Mouse (Mus musculus) kidney, postnatal 0 days (tissue): Measurements from ENCODE around the gene Mrps6. TPM values are rescaled to one million over a fixed set of nuclear protein-coding genes. Genes with fewer than 3 reads are reported as not detected.

Source experiments
- ATAC-seq: fragments of 200-750 bp; cut with Nextera tagmentation; replicated peaks from 2 replicates; pipeline ENCODE4 v1.8.0; 2017; ENCODE audit warnings: low read depth, moderate number of reproducible peaks, moderate TSS enrichment, moderate library complexity; ENCODE audit not compliant: low FRiP score
- DNase-seq: peaks from one replicate; pipeline ENCODE4 v3.0.0-alpha.2; 2016; ENCODE audit warnings: low spot score
- H3K27ac ChIP-seq: fragments of 300-500 bp; sonication (generic); 2 replicates; pipeline ENCODE4 v1.5.1; 2014; ENCODE audit warnings: mild to moderate bottlenecking
- H3K27me3 ChIP-seq: fragments of 300-500 bp; sonication (generic); 2 replicates; pipeline ENCODE4 v1.6.1; 2014; ENCODE audit warnings: low read length, mixed read lengths; ENCODE audit not compliant: insufficient read depth
- H3K36me3 ChIP-seq: fragments of 300-500 bp; sonication (generic); 2 replicates; pipeline ENCODE4 v1.6.1; 2014; ENCODE audit warnings: low read length, mixed read lengths; ENCODE audit not compliant: insufficient read depth
- H3K4me1 ChIP-seq: fragments of 300-500 bp; sonication (generic); replicated peaks from 2 replicates; pipeline ENCODE4 v1.6.1; 2014; ENCODE audit warnings: antibody characterized with exemption, low read length, mixed read lengths; ENCODE audit not compliant: insufficient read depth
- H3K4me2 ChIP-seq: fragments of 300-500 bp; sonication (generic); 2 replicates; pipeline ENCODE4 v1.6.1; 2014; ENCODE audit warnings: mild to moderate bottlenecking, low read length, moderate library complexity, mixed read lengths
- H3K4me3 ChIP-seq: fragments of 300-500 bp; sonication (generic); replicated peaks from 2 replicates; pipeline ENCODE4 v1.5.1; 2014; ENCODE audit warnings: low read depth, low read length
- H3K9ac ChIP-seq: fragments of 300-500 bp; sonication (generic); 2 replicates; pipeline ENCODE4 v1.6.1; 2014; ENCODE audit warnings: low read depth, low read length
- H3K9me3 ChIP-seq: fragments of 300-500 bp; sonication (generic); replicated peaks from 2 replicates; pipeline ENCODE4 v1.6.1; 2016; ENCODE audit warnings: low read length, inconsistent platforms, mixed read lengths
- CTCF ChIP-seq: IDR thresholded peaks from 2 replicates; pipeline ENCODE4 v1.5.1; 2016; ENCODE audit warnings: antibody characterized with exemption, low read depth, mild to moderate bottlenecking, moderate library complexity
- WGBS: fragments of 180-500 bp; shearing (Covaris S2); extraction: QIAGEN DNeasy Blood & Tissue Kit; methylation state at CpG from one replicate; pipeline ENCODE4 v1.1.7; 2014; 5-methylcytosine and 5-hydroxymethylcytosine counted together
- polyA plus RNA-seq: library from polyadenylated mRNA; unstranded; fragments of >200 nt; fragmentation: Nextera tagmentation; extraction: Ambion mirVana; gene quantifications from 2 replicates; pipeline ENCODE4 v1.2.1, GENCODE M21; 2015

Mrps6 gene
- polyA plus RNA-seq, 1 experiment from 2014 or later = 387 TPM

DNA sequence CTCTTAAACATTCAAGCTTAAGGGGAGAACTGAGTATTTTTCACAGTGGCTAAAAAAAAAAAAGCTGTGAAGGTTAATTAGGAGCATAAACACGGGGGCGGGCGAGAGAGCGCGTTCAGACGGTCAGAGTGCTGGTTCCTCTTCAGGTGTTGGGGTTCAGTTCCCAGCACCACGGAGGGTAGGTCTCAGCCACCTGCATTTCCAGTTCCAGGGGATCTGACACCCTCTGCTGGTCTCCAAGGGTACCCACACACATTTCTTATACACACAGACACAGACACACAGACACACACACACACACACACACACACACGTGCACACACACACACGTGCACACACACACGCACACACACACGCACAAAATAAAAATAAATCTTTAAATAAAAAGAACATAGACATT, 18.1 kb upstream of the Mrps6 start:
- TF ChIP-seq CTCF = peak; percentile 11; the same call in 1 of the 2 replicates
- WGBS = 91% methylated on average over 11 of the region's 11 CpGs
- Histone ChIP-seq H3K27ac (no peak overlapping the region), H3K27me3 (no peaks in the 10 kb centered on the region), H3K4me2 (no peak overlapping the region), H3K9me3 (no peaks in the 10 kb centered on the region), H3K36me3 (no peaks in the 10 kb centered on the region), H3K4me3 (no peak overlapping the region), H3K4me1 (no peaks in the 10 kb centered on the region), H3K9ac (no peak overlapping the region)
- ATAC-seq (no peak), DNase-seq (no peak)

DNA sequence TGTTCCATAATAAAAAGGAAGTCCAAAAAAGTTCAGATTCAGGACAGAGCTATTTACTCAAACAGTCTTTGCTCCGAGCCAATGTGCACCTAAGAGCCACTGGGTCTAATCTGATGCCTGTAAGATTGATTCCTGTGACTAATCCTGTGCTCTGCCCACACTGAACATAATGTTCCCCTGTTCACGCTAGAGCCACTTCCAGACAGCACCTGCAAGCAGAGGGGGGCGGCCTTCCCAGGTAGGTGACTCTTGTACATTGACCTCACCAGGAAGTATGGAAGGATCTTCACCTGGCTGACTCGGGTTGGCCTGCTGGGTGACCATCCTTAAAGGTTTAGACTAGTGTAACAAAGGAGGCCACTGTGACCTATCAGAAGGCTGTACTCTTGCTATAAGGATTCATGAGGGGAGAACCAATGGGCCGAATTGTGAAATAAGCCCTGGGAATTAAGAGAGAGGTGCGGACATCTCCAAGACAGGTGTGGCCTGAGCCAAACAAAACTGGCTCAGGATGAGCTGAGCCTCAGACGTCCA, 6.2 kb upstream of the Mrps6 start:
- DNase-seq (no peak), ATAC-seq (peak; percentile 46; the same call in 1 of the 2 replicates)
- 78% methylated on average over 7 of the region's 7 CpGs for whole genome bisulfite sequencing
- Histone ChIP-seq H3K4me3 (no peak overlapping the region), H3K27ac (no peak overlapping the region), H3K9me3 (no peaks in the 10 kb centered on the region; the same call in 1 of the 2 replicates), H3K4me2 (no peak overlapping the region), H3K36me3 (no peaks in the 10 kb centered on the region), H3K27me3 (no peaks in the 10 kb centered on the region), H3K9ac (no peak overlapping the region), H3K4me1 (no peaks in the 10 kb centered on the region)
- no peak for TF ChIP-seq CTCF

DNA sequence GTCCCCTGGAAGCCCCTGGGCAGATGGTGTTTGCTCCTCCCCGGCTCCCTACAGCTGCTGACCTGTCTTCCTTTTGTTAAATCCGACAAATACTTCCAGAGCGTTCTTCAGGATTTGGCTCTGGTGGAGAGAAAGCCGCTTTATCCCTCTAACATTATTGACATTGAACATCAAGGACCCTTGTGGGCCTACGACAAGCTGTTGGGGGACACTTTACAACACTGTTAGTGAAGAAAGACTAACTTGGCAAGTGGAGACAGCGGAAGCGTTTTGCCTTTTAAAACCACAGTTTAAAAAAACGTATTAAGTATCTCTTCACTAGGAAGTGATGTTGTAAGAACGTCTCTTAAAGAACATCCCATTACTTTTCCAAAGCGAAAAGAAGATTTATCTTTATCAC, 5.5 kb upstream of the Mrps6 start:
- H3K27me3 ChIP-seq = no peaks in the 10 kb centered on the region
- 73% methylated on average over 10 of the region's 10 CpGs for WGBS
- no peak overlapping the region for H3K9ac ChIP-seq
- DNase-seq (no peak), ATAC-seq (no peak)
- H3K4me3 ChIP-seq = no peak overlapping the region
- no peaks in the 10 kb centered on the region for H3K36me3 ChIP-seq
- no peak for TF ChIP-seq CTCF
- H3K9me3 ChIP-seq = no peaks in the 10 kb centered on the region; the same call in 1 of the 2 replicates
- no peak overlapping the region for H3K4me2 ChIP-seq
- H3K27ac ChIP-seq = no peak overlapping the region
- H3K4me1 ChIP-seq = no peaks in the 10 kb centered on the region

DNA sequence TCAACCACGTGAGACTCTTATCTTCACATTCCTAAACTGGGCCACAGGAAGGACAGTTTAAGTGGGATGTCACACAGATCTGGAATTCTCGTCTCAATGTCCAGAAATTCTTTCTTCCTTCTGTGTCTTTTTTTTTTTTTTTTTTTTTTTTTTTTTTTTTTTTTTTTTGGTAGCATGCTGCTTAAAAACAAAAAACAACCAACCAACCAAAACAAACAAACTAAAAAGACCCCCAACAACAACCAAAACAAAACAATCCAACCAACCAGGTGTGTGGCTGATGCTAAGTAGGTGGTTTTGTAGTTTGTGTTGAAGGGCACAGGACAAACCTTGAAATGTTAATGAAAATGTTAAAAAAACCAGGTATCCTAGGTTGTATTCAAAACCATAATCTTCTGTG, 1.4 kb upstream of the Mrps6 start:
- Histone ChIP-seq H3K27ac (no peak overlapping the region), H3K27me3 (no peaks in the 10 kb centered on the region), H3K9me3 (no peaks in the 10 kb centered on the region; the same call in 1 of the 2 replicates), H3K4me1 (peaks cover 12% of the 10 kb centered on the region; the same call in 1 of the 2 replicates), H3K4me3 (no peak overlapping the region), H3K9ac (no peak overlapping the region), H3K36me3 (peaks cover 5% of the 10 kb centered on the region; the same call in 1 of the 2 replicates), H3K4me2 (peak overlapping the region; percentile 72; the same call in 1 of the 2 replicates)
- no peak for ATAC-seq
- TF ChIP-seq CTCF = no peak
- no peak for DNase-seq
- WGBS = 42% methylated on average over 2 of the region's 2 CpGs

DNA sequence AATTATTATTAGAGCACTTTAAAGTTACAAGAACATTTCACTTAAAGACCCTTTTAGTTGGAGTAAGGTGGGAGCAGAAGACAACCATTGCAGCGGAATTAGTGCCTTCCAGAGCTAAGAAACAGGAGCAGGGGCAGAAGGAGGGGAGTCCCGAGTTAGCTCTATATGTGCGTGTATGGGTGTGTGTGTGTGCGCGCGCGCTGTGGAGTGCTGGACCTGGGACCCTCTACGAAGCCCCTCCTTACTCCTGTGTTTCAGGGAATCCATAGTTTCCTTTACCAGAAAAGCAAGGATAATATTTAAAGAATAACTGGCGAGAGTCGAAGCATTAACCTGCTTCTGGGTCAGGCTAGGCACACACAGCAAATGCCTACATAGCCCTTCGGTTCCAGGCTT, 616 bp upstream of the Mrps6 start:
- no peak for TF ChIP-seq CTCF
- ATAC-seq (no peak; the same call in 1 of the 2 replicates), DNase-seq (peak; percentile 41)
- H3K4me1 ChIP-seq = peaks cover 12% of the 10 kb centered on the region; the same call in 1 of the 2 replicates
- H3K4me2 ChIP-seq = peak overlapping the region; percentile 72
- 3% methylated on average over 11 of the region's 11 CpGs for WGBS
- H3K36me3 ChIP-seq = peaks cover 5% of the 10 kb centered on the region; the same call in 1 of the 2 replicates
- H3K9ac ChIP-seq = peak overlapping the region; percentile 81
- peak overlapping the region; percentile 92 for H3K4me3 ChIP-seq
- no peaks in the 10 kb centered on the region for H3K27me3 ChIP-seq
- H3K27ac ChIP-seq = peak overlapping the region; percentile 77
- H3K9me3 ChIP-seq = no peaks in the 10 kb centered on the region; the same call in 1 of the 2 replicates

DNA sequence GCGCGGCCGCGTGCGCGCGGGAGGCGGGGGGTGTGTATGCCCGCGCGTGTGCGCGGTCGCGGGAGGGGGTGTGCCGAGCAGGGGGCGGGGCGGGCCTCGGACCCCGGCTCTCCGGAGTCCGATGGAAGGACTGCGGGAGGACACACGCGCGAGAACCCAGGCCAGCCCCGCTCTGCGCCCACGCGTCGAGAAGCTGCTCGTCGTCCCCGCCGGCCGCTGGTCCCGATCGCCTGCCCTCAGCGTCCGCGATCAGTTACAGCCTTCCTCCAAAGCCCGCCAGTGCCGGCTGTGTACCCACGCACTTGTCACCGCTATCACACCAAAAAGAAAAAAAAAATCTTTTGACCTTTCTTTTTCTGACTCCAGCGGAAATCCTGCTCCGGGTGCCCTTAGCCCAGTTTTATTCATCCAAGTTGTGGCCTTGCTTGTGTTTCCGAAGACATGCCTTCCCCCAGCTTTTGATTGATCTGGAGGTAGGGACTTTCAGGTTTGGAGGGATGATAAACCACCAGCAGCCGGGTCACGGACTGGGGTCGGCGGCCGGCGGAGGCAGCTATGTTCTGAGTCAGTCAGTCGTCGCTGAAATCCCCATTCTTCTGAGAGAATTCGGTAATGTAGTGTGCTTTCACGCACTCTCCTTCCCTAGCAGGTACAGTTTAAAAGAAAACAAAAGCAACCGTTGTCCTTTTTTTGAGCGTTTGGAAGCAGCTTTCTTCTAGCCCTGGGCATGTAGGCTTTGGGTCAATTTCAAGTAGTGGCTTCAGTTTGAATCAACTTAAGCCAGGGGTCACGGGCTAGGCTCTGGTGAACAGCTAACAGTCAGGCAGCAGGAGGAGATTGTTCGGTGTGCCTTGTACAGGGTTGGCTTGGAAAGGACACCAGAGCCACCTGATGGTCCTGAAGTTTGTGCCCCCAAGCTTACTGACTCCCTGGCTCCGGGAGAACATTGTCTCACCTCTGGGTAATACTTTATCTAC, 862 bp downstream of the Mrps6 start:
- Histone ChIP-seq H3K36me3 (peaks cover 17% of the 10 kb centered on the region; the same call in 1 of the 2 replicates), H3K4me1 (peaks cover 12% of the 10 kb centered on the region; the same call in 1 of the 2 replicates), H3K9ac (peak overlapping the region; percentile 81), H3K4me2 (peak overlapping the region; percentile 72), H3K27me3 (no peaks in the 10 kb centered on the region), H3K4me3 (peak overlapping the region; percentile 92), H3K9me3 (no peaks in the 10 kb centered on the region; the same call in 1 of the 2 replicates), H3K27ac (peak overlapping the region; percentile 77)
- DNase-seq = peak; percentile 32
- peak; percentile 15; the same call in 1 of the 2 replicates for ATAC-seq
- WGBS = 1% methylated on average over 41 of the region's 63 CpGs
- no peak; the same call in 1 of the 2 replicates for TF ChIP-seq CTCF
